Mouse (Mus musculus) limb, embryonic 12.5 days (tissue): ENCODE data around the gene Lcn8. TPM values are rescaled to one million over a fixed set of nuclear protein-coding genes. Genes with fewer than 3 reads are reported as not detected.

ENCODE experiments used
- ATAC-seq: fragments of 200-750 bp; cut with Nextera tagmentation; 2 replicates; pipeline ENCODE4 v1.8.0; 2017; ENCODE audit warnings: low read depth, moderate TSS enrichment; ENCODE audit not compliant: insufficient number of reproducible peaks, insufficient read depth, low FRiP score, low TSS enrichment
- H3K27ac ChIP-seq: fragments of 300-500 bp; sonication (generic); 2 replicates; pipeline ENCODE4 v1.5.1; 2016; ENCODE audit warnings: mild to moderate bottlenecking, moderate library complexity
- H3K27me3 ChIP-seq: fragments of 300-500 bp; sonication (generic); 2 replicates; pipeline ENCODE4 v1.6.1; 2016; ENCODE audit warnings: mild to moderate bottlenecking, moderate library complexity
- H3K36me3 ChIP-seq: fragments of 300-500 bp; sonication (generic); 2 replicates; pipeline ENCODE4 v1.6.1; 2016; ENCODE audit warnings: mild to moderate bottlenecking, moderate library complexity
- H3K4me1 ChIP-seq: fragments of 300-500 bp; sonication (generic); replicated peaks from 2 replicates; pipeline ENCODE4 v1.6.1; 2016
- H3K4me2 ChIP-seq: fragments of 300-500 bp; sonication (generic); 2 replicates; pipeline ENCODE4 v1.6.1; 2016; ENCODE audit warnings: mild to moderate bottlenecking, moderate library complexity
- H3K4me3 ChIP-seq: fragments of 300-500 bp; sonication (generic); replicated peaks from 2 replicates; pipeline ENCODE4 v1.5.1; 2016; ENCODE audit warnings: mild to moderate bottlenecking
- H3K9ac ChIP-seq: fragments of 300-500 bp; sonication (generic); replicated peaks from 2 replicates; pipeline ENCODE4 v1.6.1; 2016; ENCODE audit warnings: mild to moderate bottlenecking, moderate library complexity
- H3K9me3 ChIP-seq: fragments of 300-500 bp; sonication (generic); 2 replicates; pipeline ENCODE4 v1.6.1; 2016; ENCODE audit warnings: mild to moderate bottlenecking, moderate library complexity
- WGBS: fragments of 180-500 bp; shearing (Covaris S2); methylation state at CpG from one replicate; pipeline ENCODE4 v1.1.7; 2016; 5-methylcytosine and 5-hydroxymethylcytosine counted together
- polyA plus RNA-seq: library from polyadenylated mRNA; unstranded; fragments of >200 nt; fragmentation: Nextera tagmentation; extraction: Ambion mirVana; gene quantifications from 2 replicates; pipeline ENCODE4 v1.2.1, GENCODE M21; 2016

Gene Lcn8
- polyA plus RNA-seq, 1 experiment from 2014 or later, result not detected

DNA sequence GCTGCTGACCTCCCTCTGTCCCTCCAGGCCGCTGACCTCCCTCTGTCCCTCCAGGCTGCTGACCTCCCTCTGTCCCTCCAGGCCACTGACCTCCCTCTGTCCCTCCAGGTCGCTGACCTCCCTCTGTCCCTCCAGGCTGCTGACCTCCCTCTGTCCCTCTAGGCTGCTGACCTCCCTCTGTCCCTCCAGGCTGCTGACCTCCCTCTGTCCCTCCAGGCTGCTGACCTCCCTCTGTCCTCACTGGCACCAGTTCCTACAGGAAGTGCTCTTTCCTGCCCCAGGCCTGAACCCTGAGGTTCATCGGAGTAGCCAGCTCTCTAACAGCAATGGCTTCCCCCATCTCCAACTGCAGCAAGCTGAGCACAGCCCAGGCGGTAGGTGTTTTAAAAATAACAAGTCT is 24.2 kb upstream of the Lcn8 start:
- Histone ChIP-seq H3K9ac (no peak overlapping the region), H3K4me3 (no peak overlapping the region), H3K4me2 (no peak overlapping the region), H3K9me3 (no peaks in the 10 kb centered on the region), H3K36me3 (no peaks in the 10 kb centered on the region), H3K27me3 (no peaks in the 10 kb centered on the region), H3K4me1 (no peaks in the 10 kb centered on the region), H3K27ac (no peak overlapping the region)
- ATAC-seq, result no peak
- WGBS, result 42% methylated on average over 4 of the region's 4 CpGs

DNA sequence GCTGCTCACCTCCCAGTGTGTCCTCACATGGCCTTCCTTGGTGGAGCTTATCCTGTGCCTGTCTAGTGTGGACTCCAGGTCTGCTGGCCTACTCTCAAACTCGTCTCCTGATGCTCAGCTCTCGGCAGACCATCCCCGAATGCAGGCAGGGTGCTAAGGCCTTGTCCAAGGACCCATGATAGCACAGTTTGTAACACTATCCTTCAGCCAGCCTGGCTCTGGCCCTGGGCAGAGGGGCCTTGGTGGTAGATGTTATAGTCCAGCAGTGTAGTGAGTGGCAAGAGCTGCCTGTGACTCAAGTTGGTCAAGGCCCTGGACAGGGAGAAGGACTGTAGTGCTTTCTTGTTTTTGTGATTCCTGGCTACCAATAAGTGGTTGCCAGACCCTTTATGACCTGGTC is 19.3 kb upstream of the Lcn8 start:
- Histone ChIP-seq H3K9ac (no peak overlapping the region), H3K36me3 (no peaks in the 10 kb centered on the region), H3K4me3 (no peak overlapping the region), H3K27me3 (no peaks in the 10 kb centered on the region), H3K27ac (no peak overlapping the region), H3K9me3 (no peaks in the 10 kb centered on the region), H3K4me2 (no peak overlapping the region), H3K4me1 (no peaks in the 10 kb centered on the region)
- no peak for ATAC-seq
- 76% methylated on average over 3 of the region's 3 CpGs for WGBS

DNA sequence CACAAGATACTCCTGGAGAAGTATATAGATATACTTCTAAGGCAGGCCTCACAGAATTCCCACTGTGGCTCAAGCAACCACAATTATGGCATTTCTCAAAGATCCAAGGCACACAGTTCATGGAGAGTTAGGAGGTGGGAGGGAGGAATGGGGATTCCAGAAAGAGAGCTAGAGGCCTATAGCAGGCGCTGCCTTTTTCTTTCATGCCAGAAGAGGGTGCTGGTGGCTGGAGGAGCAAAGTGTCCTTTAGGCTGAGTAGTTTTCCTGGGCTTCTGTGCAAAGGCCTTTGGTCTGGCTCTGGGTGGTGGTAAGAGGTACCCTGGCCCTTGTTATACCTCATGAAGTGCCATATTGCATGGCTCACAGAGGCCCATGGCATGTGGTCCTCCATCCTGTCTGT is 18.9 kb upstream of the Lcn8 start:
- no peak overlapping the region for H3K9ac ChIP-seq
- H3K9me3 ChIP-seq, result no peaks in the 10 kb centered on the region
- no peaks in the 10 kb centered on the region for H3K36me3 ChIP-seq
- 45% methylated on average over 1 of the region's 1 CpGs for WGBS
- H3K27ac ChIP-seq, result no peak overlapping the region
- H3K4me2 ChIP-seq, result no peak overlapping the region
- ATAC-seq, result no peak
- no peaks in the 10 kb centered on the region for H3K27me3 ChIP-seq
- no peaks in the 10 kb centered on the region for H3K4me1 ChIP-seq
- H3K4me3 ChIP-seq, result no peak overlapping the region

GRCm38 (mm10) chr2:25639890-25640289 is 13.0 kb upstream of the Lcn8 start:
- Histone ChIP-seq H3K9me3 (no peaks in the 10 kb centered on the region), H3K4me1 (no peaks in the 10 kb centered on the region), H3K27ac (no peak overlapping the region), H3K27me3 (no peaks in the 10 kb centered on the region; the same call in 1 of the 2 replicates), H3K9ac (no peak overlapping the region), H3K4me3 (no peak overlapping the region), H3K36me3 (no peaks in the 10 kb centered on the region), H3K4me2 (no peak overlapping the region)
- 21% methylated on average over 6 of the region's 6 CpGs for WGBS
- ATAC-seq, result no peak

DNA sequence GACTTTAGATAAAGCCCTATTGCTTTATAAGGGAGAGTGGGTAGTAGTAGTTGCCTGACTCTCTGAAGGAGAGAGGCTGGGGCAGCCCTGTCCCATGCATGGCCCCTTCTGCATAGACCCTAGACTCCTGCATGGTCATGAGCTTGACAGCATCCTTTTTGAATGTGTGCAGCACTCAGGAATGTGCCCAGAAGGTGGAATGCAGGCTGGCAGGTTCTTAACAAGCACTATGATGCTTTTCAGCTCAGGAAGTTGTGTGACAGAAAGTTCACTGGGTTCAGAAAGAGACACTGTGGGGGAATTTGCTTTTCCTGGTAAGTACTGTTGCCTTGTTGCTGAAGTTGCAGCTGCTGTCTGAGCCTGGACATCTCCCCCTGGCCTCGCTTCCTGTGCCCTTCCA is 1.6 kb downstream of the Lcn8 start:
- Histone ChIP-seq H3K36me3 (no peaks in the 10 kb centered on the region), H3K4me1 (no peaks in the 10 kb centered on the region), H3K9me3 (no peaks in the 10 kb centered on the region), H3K4me3 (no peak overlapping the region), H3K4me2 (no peak overlapping the region), H3K27ac (no peak overlapping the region), H3K9ac (no peak overlapping the region), H3K27me3 (peaks cover 6% of the 10 kb centered on the region; the same call in 1 of the 2 replicates)
- WGBS, result 74% methylated on average over 1 of the region's 1 CpGs
- ATAC-seq, result no peak

GRCm38 (mm10) chr2:25656691-25657090 is 3.8 kb downstream of the Lcn8 start:
- 75% methylated on average over 4 of the region's 4 CpGs for WGBS
- no peak overlapping the region for H3K4me2 ChIP-seq
- no peak overlapping the region for H3K4me3 ChIP-seq
- H3K9me3 ChIP-seq, result no peaks in the 10 kb centered on the region
- no peak for ATAC-seq
- peaks cover 3% of the 10 kb centered on the region; the same call in 1 of the 2 replicates for H3K27me3 ChIP-seq
- no peaks in the 10 kb centered on the region for H3K4me1 ChIP-seq
- H3K27ac ChIP-seq, result no peak overlapping the region
- H3K36me3 ChIP-seq, result no peaks in the 10 kb centered on the region
- H3K9ac ChIP-seq, result no peak overlapping the region

DNA sequence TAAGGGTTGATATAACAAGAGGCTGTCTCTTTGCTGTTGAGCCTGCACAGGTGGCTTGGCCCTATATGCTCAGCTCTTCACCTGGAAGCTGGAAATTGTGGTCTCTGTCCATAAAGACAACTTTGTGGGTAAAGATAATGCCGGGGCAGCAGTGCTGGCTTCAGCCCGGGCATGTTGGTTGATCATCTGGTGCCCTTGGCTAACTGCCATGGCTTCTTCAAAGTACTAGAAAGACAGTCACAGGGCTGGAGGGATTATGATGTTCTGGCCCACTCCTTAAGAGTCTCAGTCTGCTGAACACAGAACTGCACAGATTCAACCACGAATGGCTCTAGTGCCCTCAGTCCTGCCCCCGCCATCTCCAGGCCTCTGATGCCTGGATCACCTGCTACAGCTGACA is 4.3 kb downstream of the Lcn8 start:
- no peak overlapping the region for H3K9ac ChIP-seq
- H3K9me3 ChIP-seq, result no peaks in the 10 kb centered on the region
- H3K27ac ChIP-seq, result no peak overlapping the region
- no peak overlapping the region for H3K4me3 ChIP-seq
- no peak for ATAC-seq
- no peaks in the 10 kb centered on the region for H3K4me1 ChIP-seq
- peaks cover 3% of the 10 kb centered on the region; the same call in 1 of the 2 replicates for H3K27me3 ChIP-seq
- no peak overlapping the region for H3K4me2 ChIP-seq
- 92% methylated on average over 4 of the region's 4 CpGs for WGBS
- H3K36me3 ChIP-seq, result no peaks in the 10 kb centered on the region

- H3K27ac ChIP-seq, result no peak within 1 kb of the TSS
- no peaks in the 10 kb centered on the region for H3K36me3 ChIP-seq
- no peak within 1 kb of the TSS for H3K9ac ChIP-seq
- H3K4me1 ChIP-seq, result no peaks in the 10 kb centered on the region
- no peaks in the 10 kb centered on the region for H3K9me3 ChIP-seq
- H3K27me3 ChIP-seq, result peaks cover 3% of the 10 kb centered on the region; the same call in 1 of the 2 replicates
- no peak within 1 kb of the TSS for H3K4me3 ChIP-seq
- ATAC-seq, result no peak
- H3K4me2 ChIP-seq, result no peak within 1 kb of the TSS
These were observed 4.7 kb downstream of the Lcn8 start, which contains the start of gene Lcn5 for GRCm38 (mm10) chr2:25657652-25658051. Lcn5 (plus strand) TSS chr2:25657952.

GRCm38 (mm10) chr2:25660279-25660678 is 7.4 kb downstream of the Lcn8 start:
- H3K4me1 ChIP-seq, result no peaks in the 10 kb centered on the region
- peaks cover 3% of the 10 kb centered on the region; the same call in 1 of the 2 replicates for H3K27me3 ChIP-seq
- no peak overlapping the region for H3K4me2 ChIP-seq
- no peak overlapping the region for H3K9ac ChIP-seq
- no peak overlapping the region for H3K4me3 ChIP-seq
- 91% methylated on average over 8 of the region's 8 CpGs for WGBS
- H3K27ac ChIP-seq, result no peak overlapping the region
- no peaks in the 10 kb centered on the region for H3K36me3 ChIP-seq
- H3K9me3 ChIP-seq, result no peaks in the 10 kb centered on the region
- ATAC-seq, result no peak

GRCm38 (mm10) chr2:25661245-25661970 is 8.5 kb downstream of the Lcn8 start:
- no peak overlapping the region for H3K27ac ChIP-seq

DNA sequence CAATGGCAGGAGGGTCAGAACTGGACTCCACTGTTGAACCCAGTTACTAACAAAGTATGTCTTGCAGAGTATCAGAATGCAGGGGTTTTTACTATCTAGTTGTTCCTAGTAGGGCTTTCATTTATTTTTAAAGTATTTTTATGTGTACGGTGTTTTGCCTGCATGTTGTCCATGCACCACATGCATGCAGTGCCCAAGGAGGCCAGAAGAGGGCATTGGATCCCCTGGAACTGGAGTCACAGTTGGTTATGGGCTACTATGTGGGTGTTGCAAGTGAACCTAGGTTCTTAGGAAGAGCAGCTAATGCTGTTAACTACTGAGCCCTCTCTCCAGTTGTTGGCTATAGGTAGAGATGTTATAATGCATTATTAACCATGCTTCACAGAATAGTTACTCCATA is 10.6 kb downstream of the Lcn8 start:
- H3K4me1 ChIP-seq, result no peaks in the 10 kb centered on the region
- H3K36me3 ChIP-seq, result no peaks in the 10 kb centered on the region
- H3K4me3 ChIP-seq, result no peak overlapping the region
- H3K4me2 ChIP-seq, result no peak overlapping the region
- H3K27ac ChIP-seq, result no peak overlapping the region
- no peak overlapping the region for H3K9ac ChIP-seq
- whole genome bisulfite sequencing, result 61% methylated on average over 1 of the region's 1 CpGs
- no peak for ATAC-seq
- no peaks in the 10 kb centered on the region for H3K27me3 ChIP-seq
- H3K9me3 ChIP-seq, result no peaks in the 10 kb centered on the region

More at GRCm38 (mm10) chr2:25661245-25661970, 8.5 kb downstream of the Lcn8 start:
- Histone ChIP-seq H3K9ac (no peak overlapping the region), H3K4me1 (no peaks in the 10 kb centered on the region), H3K4me3 (no peak overlapping the region), H3K9me3 (no peaks in the 10 kb centered on the region), H3K27me3 (no peaks in the 10 kb centered on the region), H3K4me2 (no peak overlapping the region), H3K36me3 (no peaks in the 10 kb centered on the region)
- WGBS, result 80% methylated on average over 6 of the region's 6 CpGs
- ATAC-seq, result no peak

- Histone ChIP-seq H3K9ac (no peak overlapping the region), H3K4me2 (no peak overlapping the region), H3K36me3 (no peaks in the 10 kb centered on the region), H3K27ac (no peak overlapping the region), H3K9me3 (no peaks in the 10 kb centered on the region), H3K4me1 (no peaks in the 10 kb centered on the region), H3K27me3 (no peaks in the 10 kb centered on the region), H3K4me3 (no peak overlapping the region)
- no peak for ATAC-seq
- 79% methylated on average over 5 of the region's 5 CpGs for WGBS
These were observed 11.2 kb downstream of the Lcn8 start for GRCm38 (mm10) chr2:25664125-25664524.
